Mouse (Mus musculus): ENCODE measurements at regions not wholly inside any gene's neighbourhood (a gene's known extent, or its start where the extent isn't known, plus 50 kb on each side); places are given as distances from the start of the nearest gene placed in this dataset.

DNA sequence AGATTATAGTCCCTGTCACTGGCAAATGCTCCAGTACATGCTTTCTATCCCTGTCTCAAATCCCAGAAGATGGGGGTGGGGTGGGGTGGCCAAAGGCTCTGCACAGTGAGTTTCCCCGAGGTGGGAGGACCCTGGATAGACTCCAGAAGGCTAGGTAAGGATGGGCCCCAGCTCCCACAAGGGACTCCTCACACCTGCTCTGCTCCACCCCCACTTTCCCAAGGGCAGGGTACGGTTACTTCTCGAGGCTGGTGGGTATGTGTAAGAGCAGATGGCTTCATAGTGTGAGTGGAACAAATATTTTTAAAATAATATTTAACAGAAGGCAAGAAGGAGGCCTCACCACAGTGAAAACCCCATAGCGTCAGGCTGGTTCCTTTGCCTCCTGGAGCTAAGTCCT, 398.6 kb upstream of the Cdh4 start:
- no peak for TF ChIP-seq POLR2A (IDR thresholded peaks at IDR 0.05; ENCODE audit: extremely low read depth, insufficient read depth, low read length)
- TF ChIP-seq CTCF (IDR thresholded peaks at IDR 0.05; ENCODE audit: extremely low read depth, insufficient read depth, low read length) = no peak
